Mouse (Mus musculus): ENCODE measurements around the gene Ryr2.

DNA sequence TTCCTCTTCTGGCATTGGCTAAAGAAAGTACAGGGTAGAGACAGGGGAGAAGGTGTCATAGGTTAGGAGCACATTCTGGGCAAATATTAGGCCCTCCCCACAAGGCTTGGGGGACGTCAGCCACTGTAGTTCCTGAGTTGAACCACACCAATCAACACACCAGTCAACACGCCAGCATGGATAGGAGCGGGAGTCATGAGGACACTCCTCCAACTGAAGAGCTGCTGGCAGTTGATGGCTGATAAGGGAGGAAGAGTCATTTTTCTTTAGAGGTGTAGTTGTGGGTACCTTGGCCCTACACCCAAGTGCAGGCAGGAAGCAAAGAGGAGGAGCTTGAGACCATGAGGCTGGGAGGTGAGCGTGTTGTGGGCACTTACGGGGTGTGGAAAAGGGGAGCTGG is 13.6 kb downstream of the Ryr2 start:
- TF ChIP-seq CTCF (IDR thresholded peaks at IDR 0.05; ENCODE audit: control insufficient read depth, insufficient read depth, insufficient read length) (no peak), MYOG (IDR thresholded peaks at IDR 0.05; ENCODE audit: control insufficient read depth, extremely low read depth, insufficient read length) (no peak), MAX (IDR thresholded peaks at IDR 0.05) (no peak)
